Mouse (Mus musculus): ENCODE data around the gene Dsn1. TPM values are rescaled to one million over a fixed set of nuclear protein-coding genes. Genes with fewer than 3 reads are reported as not detected.

The Dsn1 gene
- total RNA-seq (2022), result 1 to 10 TPM; 4.8 to 7.7 (median 6.4) TPM

- DNase-seq, result peak; percentile 86
These were observed at the start of gene Dsn1 for GRCm38 (mm10) chr2:157006511-157007233. Gene Dsn1, minus strand, starts transcription at chr2:157007154.

- no peak for DNase-seq
These were observed 48.8 kb upstream of the Dsn1 start for GRCm38 (mm10) chr2:157055721-157056120.

- peak; percentile 63 for DNase-seq
These were observed 47.9 kb upstream of the Dsn1 start for GRCm38 (mm10) chr2:157054816-157055215.

- DNase-seq, result peak; percentile 94
These were observed 47.3 kb upstream of the Dsn1 start for GRCm38 (mm10) chr2:157054297-157054696.

GRCm38 (mm10) chr2:157053787-157054186 lies 46.8 kb upstream of the Dsn1 start:
- DNase-seq, result no peak

- no peak for DNase-seq
These were observed 46.2 kb upstream of the Dsn1 start for GRCm38 (mm10) chr2:157053124-157053523.

- DNase-seq, result no peak
These were observed 45.5 kb upstream of the Dsn1 start for GRCm38 (mm10) chr2:157052448-157052847.

GRCm38 (mm10) chr2:157049831-157050243 lies 42.9 kb upstream of the Dsn1 start:
- no peak for DNase-seq

GRCm38 (mm10) chr2:157048395-157049181 lies 41.6 kb upstream of the Dsn1 start:
- no peak for DNase-seq

GRCm38 (mm10) chr2:157046956-157047355 lies 40.0 kb upstream of the Dsn1 start:
- no peak for DNase-seq

- no peak for DNase-seq
These were observed 39.0 kb upstream of the Dsn1 start for GRCm38 (mm10) chr2:157045932-157046331.

GRCm38 (mm10) chr2:157043987-157044386 lies 37.0 kb upstream of the Dsn1 start:
- no peak for DNase-seq

- DNase-seq, result no peak
These were observed 36.6 kb upstream of the Dsn1 start for GRCm38 (mm10) chr2:157043556-157043955.

- DNase-seq, result no peak
These were observed 34.5 kb upstream of the Dsn1 start for GRCm38 (mm10) chr2:157041421-157041820.

GRCm38 (mm10) chr2:157040649-157041046 lies 33.7 kb upstream of the Dsn1 start:
- no peak for DNase-seq

- DNase-seq, result peak; percentile 65
These were observed 33.1 kb upstream of the Dsn1 start for GRCm38 (mm10) chr2:157039900-157040648.

GRCm38 (mm10) chr2:157037303-157037702 lies 30.3 kb upstream of the Dsn1 start:
- peak; percentile 59 for DNase-seq

GRCm38 (mm10) chr2:157036400-157036799 lies 29.4 kb upstream of the Dsn1 start:
- DNase-seq, result peak; percentile 84

GRCm38 (mm10) chr2:157035371-157035770 lies 28.4 kb upstream of the Dsn1 start:
- DNase-seq, result no peak

GRCm38 (mm10) chr2:157030804-157031203 lies 23.9 kb upstream of the Dsn1 start:
- DNase-seq, result peak; percentile 63

- no peak for DNase-seq
These were observed 21.3 kb upstream of the Dsn1 start for GRCm38 (mm10) chr2:157028261-157028660.

GRCm38 (mm10) chr2:157027106-157028008 lies 20.4 kb upstream of the Dsn1 start:
- DNase-seq, result no peak

All from adrenal gland, adult 8-10 months (tissue).